In the genomic region with DNA sequence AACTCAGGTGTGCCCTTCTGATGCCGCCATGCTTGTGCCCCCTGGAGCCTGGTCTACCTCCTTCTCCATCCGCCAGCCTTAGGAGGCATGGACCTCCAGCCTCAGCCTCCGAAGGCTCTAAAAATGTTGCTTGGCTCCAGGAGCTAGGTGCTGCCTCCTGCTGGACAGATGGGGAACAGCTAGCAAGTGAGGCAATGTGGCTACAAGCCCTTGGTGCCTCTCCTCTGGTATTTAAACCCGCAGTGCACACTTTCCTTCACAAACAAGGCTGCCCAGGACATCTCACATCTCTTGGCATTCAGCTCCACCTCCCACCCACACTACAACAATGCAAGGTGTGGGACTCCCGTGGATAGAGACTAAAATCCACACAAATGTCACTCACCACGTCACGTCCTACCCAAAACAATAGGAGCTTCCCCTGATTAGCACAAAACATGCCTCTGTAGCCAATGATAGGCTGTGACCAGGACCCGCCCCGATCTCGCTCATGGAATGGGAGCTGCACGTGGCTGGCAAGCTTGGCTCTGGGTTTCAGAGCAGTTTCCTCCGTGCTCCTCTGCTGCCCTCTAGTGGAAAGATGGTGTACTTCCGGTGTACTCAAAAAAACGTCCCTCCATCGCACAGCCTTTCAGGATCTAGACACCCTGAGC, we compare ENCODE assay signal across 7 mouse cellular contexts. TPM values are rescaled to one million over a fixed set of nuclear protein-coding genes. Genes with fewer than 3 reads are reported as not detected.
DNase-seq lines count a peak whose midpoint lies in the region; ATAC-seq lines count a peak whose summit lies in the region.

No protein-coding gene starts in this region.

- peak overlapping the region; percentile 37; the same call in 1 of the 2 replicates for H3K9ac ChIP-seq in limb, embryonic 11.5 days (ENCODE audit: low read length)
- peak overlapping the region; percentile 29; the same call in 1 of the 2 replicates for H3K9ac ChIP-seq in midbrain, embryonic 14.5 days (replicated peaks; ENCODE audit: low read length)

- DNase-seq in adrenal gland, postnatal 10 days: peak; percentile 93
- peak; percentile 96 for DNase-seq in embryonic facial prominence, embryonic 10.5 days (ENCODE audit: low spot score)
- DNase-seq in heart, adult 11 months: peak; percentile 99
- peak; percentile 91 for DNase-seq in kidney, adult 18-20 months
- peak; percentile 98 for DNase-seq in limb, embryonic 11.5 days (ENCODE audit: low spot score)
- peak; percentile 97 for DNase-seq in midbrain, embryonic 14.5 days
- DNase-seq in spleen, adult 18-20 months: peak; percentile 48 to 78

- peak overlapping the region; percentile 45 for H3K4me3 ChIP-seq in embryonic facial prominence, embryonic 10.5 days
- H3K4me3 ChIP-seq in limb, embryonic 11.5 days (ENCODE audit: low read depth, low read length): peak overlapping the region; percentile 21; the same call in 1 of the 2 replicates
- H3K4me3 ChIP-seq in midbrain, embryonic 14.5 days (replicated peaks; ENCODE audit: low read depth, low read length): peak overlapping the region; percentile 19

- ATAC-seq in limb, embryonic 11.5 days (ENCODE audit: insufficient number of reproducible peaks, low FRiP score, low TSS enrichment, low read depth): peak; percentile 83
- ATAC-seq in midbrain, embryonic 14.5 days (ENCODE audit: low FRiP score, low TSS enrichment): peak; percentile 93

- H3K27me3 ChIP-seq in embryonic facial prominence, embryonic 10.5 days (replicated peaks; ENCODE audit: low read depth, poor library complexity, severe bottlenecking): peaks cover 3% of the 10 kb centered on the region; the same call in 1 of the 2 replicates
- no peaks in the 10 kb centered on the region for H3K27me3 ChIP-seq in limb, embryonic 11.5 days (ENCODE audit: control insufficient read depth, insufficient read depth, low read length)
- H3K27me3 ChIP-seq in midbrain, embryonic 14.5 days (ENCODE audit: control insufficient read depth, insufficient read depth, low read length): no peaks in the 10 kb centered on the region

- H3K27ac ChIP-seq in embryonic facial prominence, embryonic 10.5 days (replicated peaks): peak overlapping the region; percentile 80
- H3K27ac ChIP-seq in limb, embryonic 11.5 days (replicated peaks; ENCODE audit: low read depth, low read length): peak overlapping the region; percentile 56; the same call in 1 of the 2 replicates
- H3K27ac ChIP-seq in midbrain, embryonic 14.5 days (replicated peaks; ENCODE audit: low read depth, low read length): peak overlapping the region; percentile 84

- 3% methylated on average over 15 of the region's 15 CpGs for WGBS in embryonic facial prominence, embryonic 10.5 days
- 2% methylated on average over 15 of the region's 15 CpGs for WGBS in limb, embryonic 11.5 days
- 3% methylated on average over 15 of the region's 15 CpGs for WGBS in midbrain, embryonic 14.5 days

- no peaks in the 10 kb centered on the region for H3K9me3 ChIP-seq in embryonic facial prominence, embryonic 10.5 days
- no peaks in the 10 kb centered on the region for H3K9me3 ChIP-seq in limb, embryonic 11.5 days (ENCODE audit: control insufficient read depth, low read length)
- H3K9me3 ChIP-seq in midbrain, embryonic 14.5 days (ENCODE audit: control insufficient read depth, low read length): no peaks in the 10 kb centered on the region

- H3K4me2 ChIP-seq in limb, embryonic 11.5 days (ENCODE audit: low read depth, severe bottlenecking): peak overlapping the region; percentile 41
- H3K4me2 ChIP-seq in midbrain, embryonic 14.5 days (ENCODE audit: low read length): peak overlapping the region; percentile 57

- peaks cover 24% of the 10 kb centered on the region for H3K4me1 ChIP-seq in embryonic facial prominence, embryonic 10.5 days
- no peaks in the 10 kb centered on the region for H3K4me1 ChIP-seq in limb, embryonic 11.5 days (ENCODE audit: control insufficient read depth, insufficient read depth, low read length)
- no peaks in the 10 kb centered on the region for H3K4me1 ChIP-seq in midbrain, embryonic 14.5 days (ENCODE audit: control insufficient read depth, insufficient read depth, low read length)

- H3K36me3 ChIP-seq in embryonic facial prominence, embryonic 10.5 days (replicated peaks): no peaks in the 10 kb centered on the region
- no peaks in the 10 kb centered on the region for H3K36me3 ChIP-seq in limb, embryonic 11.5 days (ENCODE audit: control insufficient read depth, insufficient read depth, low read length)
- no peaks in the 10 kb centered on the region for H3K36me3 ChIP-seq in midbrain, embryonic 14.5 days (ENCODE audit: control insufficient read depth, insufficient read depth, low read length)

RNA-seq across cellular contexts. Expression of gene Krt8, which starts 20.2 kb away (rescaled TPM):
- total RNA-seq in adrenal gland, postnatal 10 days (2021): 10 to 100 TPM; 12.1 to 24.2 TPM
- polyA plus RNA-seq in embryonic facial prominence, embryonic 10.5 days (2016; fragmentation: Nextera tagmentation; extraction: Ambion mirVana): 86.3 and 91.9 TPM in 2 replicates
- polyA plus RNA-seq in limb, embryonic 11.5 days (2014; fragmentation: Nextera tagmentation; extraction: Ambion mirVana): 21.3 and 22.7 TPM in 2 replicates
- 0.15 and 0.59 TPM in 2 replicates for polyA plus RNA-seq in midbrain, embryonic 14.5 days (2014; fragmentation: Nextera tagmentation; extraction: Ambion mirVana)

RNA-seq across cellular contexts. Expression of gene Krt78, which starts 30.0 kb away (rescaled TPM):
- total RNA-seq in adrenal gland, postnatal 10 days (2021): under 1 TPM in 1 of 2 experiments, not detected in 1; 0.09 TPM
- not detected in 2 replicates for polyA plus RNA-seq in embryonic facial prominence, embryonic 10.5 days (2016; fragmentation: Nextera tagmentation; extraction: Ambion mirVana)
- not detected in 2 replicates for polyA plus RNA-seq in limb, embryonic 11.5 days (2014; fragmentation: Nextera tagmentation; extraction: Ambion mirVana)
- polyA plus RNA-seq in midbrain, embryonic 14.5 days (2014; fragmentation: Nextera tagmentation; extraction: Ambion mirVana): not detected in 2 replicates

RNA-seq across cellular contexts. Expression of gene Krt18, which starts 43.9 kb away (rescaled TPM):
- 10 to 100 TPM; 15.9 to 28.3 TPM for total RNA-seq in adrenal gland, postnatal 10 days (2021)
- 95.2 and 101 TPM in 2 replicates for polyA plus RNA-seq in embryonic facial prominence, embryonic 10.5 days (2016; fragmentation: Nextera tagmentation; extraction: Ambion mirVana)
- 26.8 and 30.1 TPM in 2 replicates for polyA plus RNA-seq in limb, embryonic 11.5 days (2014; fragmentation: Nextera tagmentation; extraction: Ambion mirVana)
- 0.35 and 1.3 TPM in 2 replicates for polyA plus RNA-seq in midbrain, embryonic 14.5 days (2014; fragmentation: Nextera tagmentation; extraction: Ambion mirVana)

RNA-seq across cellular contexts. Expression of gene Krt79, which starts 44.0 kb away (rescaled TPM):
- 1 to 10 TPM; 3.8 to 5.3 TPM for total RNA-seq in adrenal gland, postnatal 10 days (2021)
- polyA plus RNA-seq in embryonic facial prominence, embryonic 10.5 days (2016; fragmentation: Nextera tagmentation; extraction: Ambion mirVana): 0.20 and 0.49 TPM in 2 replicates
- polyA plus RNA-seq in limb, embryonic 11.5 days (2014; fragmentation: Nextera tagmentation; extraction: Ambion mirVana): not detected in 2 replicates
- polyA plus RNA-seq in midbrain, embryonic 14.5 days (2014; fragmentation: Nextera tagmentation; extraction: Ambion mirVana): 0.45 and 0.69 TPM in 2 replicates

RNA-seq across cellular contexts. Expression of gene Krt4, which starts 59.5 kb away (rescaled TPM):
- under 1 TPM in 1 of 2 experiments, not detected in 1; 0.18 TPM for total RNA-seq in adrenal gland, postnatal 10 days (2021)
- not detected in 2 replicates for polyA plus RNA-seq in embryonic facial prominence, embryonic 10.5 days (2016; fragmentation: Nextera tagmentation; extraction: Ambion mirVana)
- polyA plus RNA-seq in limb, embryonic 11.5 days (2014; fragmentation: Nextera tagmentation; extraction: Ambion mirVana): not detected in 2 replicates
- polyA plus RNA-seq in midbrain, embryonic 14.5 days (2014; fragmentation: Nextera tagmentation; extraction: Ambion mirVana): not detected in 2 replicates

Comparison
In these comparisons a context has a peak if more than half of its experiments do, and no peak if none do; other contexts are left out.
1. Peak in every context shown above with its lines: DNase-seq, ATAC-seq, H3K4me3 ChIP-seq and H3K27ac ChIP-seq.
2. RNA of gene Krt8, which starts 20.2 kb away (polyA plus RNA-seq): 86.3 to 91.9 TPM in embryonic facial prominence, embryonic 10.5 days and 21.3 to 22.7 TPM in limb, embryonic 11.5 days; 0.15 to 0.59 TPM in midbrain, embryonic 14.5 days; every median in the first group is over 10 times any median in the second.
3. RNA of gene Krt18, which starts 43.9 kb away (polyA plus RNA-seq): 95.2 to 101 TPM in embryonic facial prominence, embryonic 10.5 days and 26.8 to 30.1 TPM in limb, embryonic 11.5 days; 0.35 to 1.3 TPM in midbrain, embryonic 14.5 days; every median in the first group is over 10 times any median in the second.